Mouse (Mus musculus) midbrain, embryonic 12.5 days (tissue): ENCODE data around the gene Olfr315. TPM values are rescaled to one million over a fixed set of nuclear protein-coding genes. Genes with fewer than 3 reads are reported as not detected.
"Not testable (repeated sequence)": the region's sequence is repeated elsewhere in the genome, so short reads cannot be mapped to it uniquely, and the experiment has no call there.

Experiments
- ATAC-seq: fragments of 200-750 bp; cut with Nextera tagmentation; 2 replicates; pipeline ENCODE4 v1.8.0; 2017; ENCODE audit warnings: low read depth, moderate TSS enrichment, moderate library complexity; ENCODE audit not compliant: low FRiP score
- H3K27ac ChIP-seq: fragments of 300-500 bp; sonication (generic); replicated peaks from 2 replicates; pipeline ENCODE4 v1.5.1; 2016; ENCODE audit warnings: mild to moderate bottlenecking
- H3K27me3 ChIP-seq: fragments of 300-500 bp; sonication (generic); 2 replicates; pipeline ENCODE4 v1.6.1; 2016; ENCODE audit warnings: mild to moderate bottlenecking
- H3K36me3 ChIP-seq: fragments of 300-500 bp; sonication (generic); 2 replicates; pipeline ENCODE4 v1.6.1; 2016
- H3K4me1 ChIP-seq: fragments of 300-500 bp; sonication (generic); 2 replicates; pipeline ENCODE4 v1.6.1; 2016
- H3K4me2 ChIP-seq: fragments of 300-500 bp; sonication (generic); replicated peaks from 2 replicates; pipeline ENCODE4 v1.6.1; 2016; ENCODE audit warnings: mild to moderate bottlenecking, moderate library complexity
- H3K4me3 ChIP-seq: fragments of 300-500 bp; sonication (generic); 2 replicates; pipeline ENCODE4 v1.5.1; 2016; ENCODE audit warnings: mild to moderate bottlenecking
- H3K9ac ChIP-seq: fragments of 300-500 bp; sonication (generic); replicated peaks from 2 replicates; pipeline ENCODE4 v1.6.1; 2016; ENCODE audit warnings: mild to moderate bottlenecking, moderate library complexity
- H3K9me3 ChIP-seq: fragments of 300-500 bp; sonication (generic); 2 replicates; pipeline ENCODE4 v1.6.1; 2016; ENCODE audit warnings: mild to moderate bottlenecking
- WGBS: fragments of 180-500 bp; shearing (Covaris S2); methylation state at CpG from one replicate; pipeline ENCODE4 v1.1.7; 2016; 5-methylcytosine and 5-hydroxymethylcytosine counted together
- polyA plus RNA-seq: library from polyadenylated mRNA; unstranded; fragments of >200 nt; fragmentation: Nextera tagmentation; extraction: Ambion mirVana; gene quantifications from 2 replicates; pipeline ENCODE4 v1.2.1, GENCODE M21; 2016

The Olfr315 gene
- polyA plus RNA-seq: not detected in 2 replicates

GRCm38 (mm10) chr11:58772888-58773287, at the start of gene Olfr315:
TSS of gene Olfr315 (plus strand) at chr11:58773188.
- H3K9me3 ChIP-seq: 0 out of 2 replicates have a peak, but pooled peaks cover 3% of the 10 kb centered on the region
- H3K4me1 ChIP-seq: no peaks in the 10 kb centered on the region
- H3K4me3 ChIP-seq: no peak within 1 kb of the TSS
- H3K36me3 ChIP-seq: no peaks in the 10 kb centered on the region
- no peak within 1 kb of the TSS for H3K9ac ChIP-seq
- no peak for ATAC-seq
- H3K27me3 ChIP-seq: no peaks in the 10 kb centered on the region
- H3K27ac ChIP-seq: no peak within 1 kb of the TSS
- H3K4me2 ChIP-seq: no peak within 1 kb of the TSS

- Histone ChIP-seq H3K4me2 (no peak within 1 kb of the TSS), H3K27me3 (no peaks in the 10 kb centered on the region), H3K36me3 (no peaks in the 10 kb centered on the region), H3K4me3 (no peak within 1 kb of the TSS), H3K4me1 (no peaks in the 10 kb centered on the region), H3K9ac (no peak within 1 kb of the TSS), H3K27ac (no peak within 1 kb of the TSS), H3K9me3 (no peaks in the 10 kb centered on the region)
- ATAC-seq: no peak
These were observed 49.1 kb upstream of the Olfr315 start, which contains the start of gene Olfr318 for GRCm38 (mm10) chr11:58723914-58724313. TSS of gene Olfr318 (minus strand) at chr11:58724014.

GRCm38 (mm10) chr11:58727896-58728650, 44.9 kb upstream of the Olfr315 start:
- not testable (repeated sequence) for H3K27me3 ChIP-seq, H3K9ac ChIP-seq, H3K4me2 ChIP-seq, H3K27ac ChIP-seq, H3K4me3 ChIP-seq, H3K36me3 ChIP-seq, H3K9me3 ChIP-seq, ATAC-seq, H3K4me1 ChIP-seq
- 77% methylated on average over 6 of the region's 6 CpGs for WGBS

GRCm38 (mm10) chr11:58733372-58733771, 39.6 kb upstream of the Olfr315 start:
- H3K36me3 ChIP-seq: no peaks in the 10 kb centered on the region
- H3K27ac ChIP-seq: no peak overlapping the region
- H3K4me1 ChIP-seq: no peaks in the 10 kb centered on the region
- no peaks in the 10 kb centered on the region for H3K27me3 ChIP-seq
- no peak overlapping the region for H3K4me2 ChIP-seq
- H3K9ac ChIP-seq: no peak overlapping the region
- ATAC-seq: no peak
- 66% methylated on average over 3 of the region's 3 CpGs for WGBS
- H3K4me3 ChIP-seq: no peak overlapping the region
- H3K9me3 ChIP-seq: no peaks in the 10 kb centered on the region

- Histone ChIP-seq H3K4me1 (no peaks in the 10 kb centered on the region), H3K27ac (no peak within 1 kb of the TSS), H3K36me3 (no peaks in the 10 kb centered on the region), H3K9ac (no peak within 1 kb of the TSS), H3K9me3 (no peaks in the 10 kb centered on the region), H3K27me3 (no peaks in the 10 kb centered on the region), H3K4me2 (no peak within 1 kb of the TSS), H3K4me3 (no peak within 1 kb of the TSS)
- ATAC-seq: no peak
- 80% methylated on average over 4 of the region's 4 CpGs for WGBS
These were observed 34.2 kb upstream of the Olfr315 start, which contains the start of gene Olfr317 for GRCm38 (mm10) chr11:58738792-58739262. TSS of gene Olfr317 (minus strand) at chr11:58739212.

GRCm38 (mm10) chr11:58751096-58751495, 21.9 kb upstream of the Olfr315 start:
- not testable (repeated sequence) for H3K9me3 ChIP-seq, H3K27me3 ChIP-seq, H3K4me3 ChIP-seq, H3K4me2 ChIP-seq, H3K4me1 ChIP-seq, ATAC-seq, H3K27ac ChIP-seq, H3K36me3 ChIP-seq, H3K9ac ChIP-seq
- 82% methylated on average over 18 of the region's 18 CpGs for WGBS

- 91% methylated on average over 2 of the region's 2 CpGs for WGBS
- Histone ChIP-seq H3K27ac (no peak within 1 kb of the TSS), H3K4me3 (no peak within 1 kb of the TSS), H3K27me3 (no peaks in the 10 kb centered on the region), H3K36me3 (no peaks in the 10 kb centered on the region), H3K9ac (no peak within 1 kb of the TSS), H3K9me3 (no peaks in the 10 kb centered on the region), H3K4me1 (no peaks in the 10 kb centered on the region), H3K4me2 (no peak within 1 kb of the TSS)
- no peak for ATAC-seq
These were observed 20.6 kb upstream of the Olfr315 start, which contains the start of gene Olfr316 for GRCm38 (mm10) chr11:58752434-58752833. TSS of gene Olfr316 (plus strand) at chr11:58752734.

- H3K4me1 ChIP-seq: no peaks in the 10 kb centered on the region
- ATAC-seq: no peak
- no peak within 1 kb of the TSS for H3K27ac ChIP-seq
- no peaks in the 10 kb centered on the region for H3K27me3 ChIP-seq
- 84% methylated on average over 6 of the region's 6 CpGs for WGBS
- 0 out of 2 replicates have a peak within 1 kb of the TSS, but pooled peaks have one; percentile 6 for H3K9ac ChIP-seq
- no peaks in the 10 kb centered on the region for H3K36me3 ChIP-seq
- no peak within 1 kb of the TSS for H3K4me3 ChIP-seq
- H3K4me2 ChIP-seq: no peak within 1 kb of the TSS
- H3K9me3 ChIP-seq: no peaks in the 10 kb centered on the region
These were observed 9.6 kb downstream of the Olfr315 start, which contains the start of gene Olfr314 for GRCm38 (mm10) chr11:58782480-58783089. TSS of gene Olfr314 (plus strand) at chr11:58782952.

GRCm38 (mm10) chr11:58784182-58784581, 11.2 kb downstream of the Olfr315 start:
- 82% methylated on average over 2 of the region's 2 CpGs for WGBS

GRCm38 (mm10) chr11:58787651-58788050, 14.7 kb downstream of the Olfr315 start:
- H3K36me3 ChIP-seq: no peaks in the 10 kb centered on the region
- ATAC-seq: no peak
- H3K9me3 ChIP-seq: no peaks in the 10 kb centered on the region
- WGBS: 85% methylated on average over 10 of the region's 10 CpGs
- H3K9ac ChIP-seq: no peak overlapping the region
- peaks cover 5% of the 10 kb centered on the region for H3K4me1 ChIP-seq
- no peak overlapping the region for H3K4me3 ChIP-seq
- H3K27me3 ChIP-seq: no peaks in the 10 kb centered on the region
- H3K4me2 ChIP-seq: no peak overlapping the region
- no peak overlapping the region for H3K27ac ChIP-seq

More at GRCm38 (mm10) chr11:58784182-58784581, 11.2 kb downstream of the Olfr315 start:
- no peak for ATAC-seq
- H3K4me3 ChIP-seq: no peak overlapping the region
- no peaks in the 10 kb centered on the region for H3K27me3 ChIP-seq
- H3K4me1 ChIP-seq: peaks cover under 1% of the 10 kb centered on the region
- H3K9me3 ChIP-seq: no peaks in the 10 kb centered on the region
- H3K36me3 ChIP-seq: no peaks in the 10 kb centered on the region
- no peak overlapping the region for H3K27ac ChIP-seq
- no peak overlapping the region for H3K4me2 ChIP-seq
- H3K9ac ChIP-seq: no peak overlapping the region

- Histone ChIP-seq H3K9ac (no peak overlapping the region), H3K36me3 (no peaks in the 10 kb centered on the region), H3K27ac (no peak overlapping the region), H3K4me1 (peaks cover 5% of the 10 kb centered on the region), H3K9me3 (no peaks in the 10 kb centered on the region), H3K4me3 (no peak overlapping the region), H3K27me3 (no peaks in the 10 kb centered on the region), H3K4me2 (no peak overlapping the region)
- WGBS: 81% methylated on average over 8 of the region's 8 CpGs
- ATAC-seq: no peak
These were observed 15.4 kb downstream of the Olfr315 start for GRCm38 (mm10) chr11:58788346-58788745.

- no peak overlapping the region for H3K9ac ChIP-seq
- 26% methylated on average over 3 of the region's 3 CpGs for WGBS
- no peaks in the 10 kb centered on the region for H3K36me3 ChIP-seq
- no peaks in the 10 kb centered on the region for H3K27me3 ChIP-seq
- peaks cover 5% of the 10 kb centered on the region for H3K4me1 ChIP-seq
- no peak overlapping the region for H3K4me2 ChIP-seq
- no peak overlapping the region for H3K4me3 ChIP-seq
- H3K27ac ChIP-seq: no peak overlapping the region
- no peaks in the 10 kb centered on the region for H3K9me3 ChIP-seq
- no peak for ATAC-seq
These were observed 16.5 kb downstream of the Olfr315 start for GRCm38 (mm10) chr11:58789532-58789931.
